Mouse (Mus musculus) hindbrain, postnatal 0 days (tissue): ENCODE measurements around the gene Flrt2. TPM values are rescaled to one million over a fixed set of nuclear protein-coding genes. Genes with fewer than 3 reads are reported as not detected.

Experiments used
- ATAC-seq: fragments of 200-750 bp; cut with Nextera tagmentation; 2 replicates; pipeline ENCODE4 v1.8.0; 2017; ENCODE audit warnings: mild to moderate bottlenecking, moderate TSS enrichment, moderate library complexity
- DNase-seq: peaks from one replicate; pipeline ENCODE4 v3.0.0-alpha.2; 2015; ENCODE audit warnings: low spot score
- H3K27ac ChIP-seq: fragments of 300-500 bp; sonication (generic); 2 replicates; pipeline ENCODE4 v1.5.1; 2014; ENCODE audit warnings: mild to moderate bottlenecking
- H3K27me3 ChIP-seq: fragments of 300-500 bp; sonication (generic); 2 replicates; pipeline ENCODE4 v1.6.1; 2014; ENCODE audit warnings: low read length, mixed read lengths; ENCODE audit not compliant: insufficient read depth
- H3K36me3 ChIP-seq: fragments of 300-500 bp; sonication (generic); 2 replicates; pipeline ENCODE4 v1.6.1; 2014; ENCODE audit warnings: low read length, mixed read lengths; ENCODE audit not compliant: insufficient read depth
- H3K4me1 ChIP-seq: fragments of 300-500 bp; sonication (generic); 2 replicates; pipeline ENCODE4 v1.6.1; 2014; ENCODE audit warnings: antibody characterized with exemption, low read length, mixed read lengths; ENCODE audit not compliant: insufficient read depth
- H3K4me2 ChIP-seq: fragments of 300-500 bp; sonication (generic); 2 replicates; pipeline ENCODE4 v1.6.1; 2014; ENCODE audit warnings: low read depth, mild to moderate bottlenecking, low read length, moderate library complexity, mixed read lengths
- H3K4me3 ChIP-seq: fragments of 300-500 bp; sonication (generic); 2 replicates; pipeline ENCODE4 v1.5.1; 2014; ENCODE audit warnings: low read length
- H3K9ac ChIP-seq: fragments of 300-500 bp; sonication (generic); replicated peaks from 2 replicates; pipeline ENCODE4 v1.6.1; 2014; ENCODE audit warnings: mild to moderate bottlenecking, low read length, moderate library complexity, mixed read lengths
- H3K9me3 ChIP-seq: fragments of 300-500 bp; sonication (generic); 2 replicates; pipeline ENCODE4 v1.6.1; 2016; ENCODE audit warnings: low read length, mixed read lengths
- CTCF ChIP-seq: IDR thresholded peaks from 2 replicates; pipeline ENCODE4 v1.5.1; 2016; ENCODE audit warnings: antibody characterized with exemption, control low read depth, low read depth
- WGBS: fragments of 180-500 bp; shearing (Covaris S2); extraction: QIAGEN DNeasy Blood & Tissue Kit; methylation state at CpG from one replicate; pipeline ENCODE4 v1.1.7; 2014; 5-methylcytosine and 5-hydroxymethylcytosine counted together
- polyA plus RNA-seq: library from polyadenylated mRNA; unstranded; fragments of >200 nt; fragmentation: Nextera tagmentation; extraction: Ambion mirVana; gene quantifications from 2 replicates; pipeline ENCODE4 v1.2.1, GENCODE M21; 2015
- total RNA-seq: library from RNA; depleted of rRNA; stranded (reverse); fragments of >200 nt; gene quantifications from 2 replicates; pipeline ENCODE4 v1.2.3, GENCODE M21; 2014

The Flrt2 gene
- total and polyA plus RNA-seq, 2 experiments from 2014 or later, result 12.5 to 40.9 TPM

GRCm38 (mm10) chr12:95746856-95747579 is 55.0 kb downstream of the Flrt2 start:
- Histone ChIP-seq H3K9ac (no peak overlapping the region), H3K27ac (no peak overlapping the region), H3K4me3 (no peak overlapping the region), H3K4me2 (no peak overlapping the region), H3K9me3 (no peaks in the 10 kb centered on the region), H3K36me3 (no peaks in the 10 kb centered on the region), H3K4me1 (no peaks in the 10 kb centered on the region), H3K27me3 (no peaks in the 10 kb centered on the region)
- ATAC-seq (no peak), DNase-seq (no peak)
- no peak for TF ChIP-seq CTCF
- 57% methylated on average over 10 of the region's 10 CpGs for WGBS

- WGBS, result 89% methylated on average over 2 of the region's 2 CpGs
- no peak for ATAC-seq
- DNase-seq, result no peak
These were observed 56.7 kb downstream of the Flrt2 start for GRCm38 (mm10) chr12:95748760-95749159.

GRCm38 (mm10) chr12:95749248-95749647 is 57.2 kb downstream of the Flrt2 start:
- WGBS, result 82% methylated on average over 2 of the region's 2 CpGs
- H3K4me3 ChIP-seq, result no peak overlapping the region
- no peaks in the 10 kb centered on the region for H3K36me3 ChIP-seq
- ATAC-seq (no peak), DNase-seq (no peak)
- H3K4me2 ChIP-seq, result no peak overlapping the region
- H3K27ac ChIP-seq, result no peak overlapping the region
- no peak overlapping the region for H3K9ac ChIP-seq
- no peaks in the 10 kb centered on the region for H3K4me1 ChIP-seq
- no peak for TF ChIP-seq CTCF
- H3K27me3 ChIP-seq, result no peaks in the 10 kb centered on the region
- no peaks in the 10 kb centered on the region for H3K9me3 ChIP-seq

More at GRCm38 (mm10) chr12:95748760-95749159, 56.7 kb downstream of the Flrt2 start:
- Histone ChIP-seq H3K9me3 (no peaks in the 10 kb centered on the region), H3K4me3 (no peak overlapping the region), H3K27me3 (no peaks in the 10 kb centered on the region), H3K36me3 (no peaks in the 10 kb centered on the region), H3K4me2 (no peak overlapping the region), H3K27ac (no peak overlapping the region), H3K9ac (no peak overlapping the region), H3K4me1 (no peaks in the 10 kb centered on the region)
- TF ChIP-seq CTCF, result no peak

DNA sequence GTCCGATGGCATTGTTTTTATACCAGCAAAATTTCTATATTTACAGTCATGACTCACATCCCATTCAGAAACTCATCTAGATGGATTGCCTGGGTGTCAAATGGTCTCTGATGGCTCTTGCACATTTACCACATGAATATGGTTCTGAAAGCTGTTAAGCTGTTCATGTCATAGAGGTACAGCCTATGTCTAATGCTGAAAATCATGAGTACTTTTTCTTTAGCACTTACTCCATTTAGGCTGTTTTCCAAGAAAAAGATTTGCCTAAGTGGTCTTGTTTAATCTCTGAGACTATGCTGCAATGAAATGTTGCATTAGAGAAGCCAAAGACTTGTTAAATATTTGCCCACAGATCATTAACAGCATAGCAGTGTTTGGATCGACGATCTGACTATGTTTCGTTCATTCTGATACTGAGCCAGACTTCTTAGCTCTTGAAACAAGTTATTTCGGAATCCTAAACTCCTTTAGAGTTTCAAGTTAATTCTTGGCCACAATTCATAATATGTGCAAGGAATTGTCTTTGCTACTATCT is 67.3 kb downstream of the Flrt2 start:
- TF ChIP-seq CTCF, result no peak
- Histone ChIP-seq H3K9ac (no peak overlapping the region), H3K4me1 (no peaks in the 10 kb centered on the region), H3K27ac (no peak overlapping the region), H3K4me3 (no peak overlapping the region), H3K9me3 (no peaks in the 10 kb centered on the region), H3K27me3 (no peaks in the 10 kb centered on the region), H3K4me2 (no peak overlapping the region), H3K36me3 (no peaks in the 10 kb centered on the region)
- WGBS, result 89% methylated on average over 5 of the region's 5 CpGs
- DNase-seq, result no peak
- no peak for ATAC-seq

DNA sequence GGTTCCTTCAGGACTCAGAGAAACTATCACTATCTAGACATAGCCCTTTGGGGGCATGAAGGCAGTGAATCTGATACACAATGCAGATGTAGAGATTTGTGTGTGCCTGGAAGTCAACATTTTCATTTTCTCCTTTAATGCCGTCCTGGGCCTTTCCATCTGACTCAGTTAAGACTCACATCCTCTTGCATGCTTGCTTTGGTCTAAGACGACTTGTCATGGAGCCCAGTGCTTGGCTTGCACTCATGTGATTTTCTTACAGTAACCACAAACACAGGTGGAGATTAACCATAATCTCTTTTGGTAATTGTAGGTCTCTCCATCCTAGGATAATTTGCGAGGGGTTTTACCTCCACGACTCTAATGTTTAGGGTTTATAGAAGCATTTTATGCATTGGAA is 73.2 kb downstream of the Flrt2 start:
- Histone ChIP-seq H3K4me3 (no peak overlapping the region), H3K27me3 (no peaks in the 10 kb centered on the region), H3K27ac (no peak overlapping the region), H3K4me2 (no peak overlapping the region), H3K9me3 (no peaks in the 10 kb centered on the region), H3K36me3 (no peaks in the 10 kb centered on the region), H3K4me1 (no peaks in the 10 kb centered on the region), H3K9ac (no peak overlapping the region)
- WGBS, result 83% methylated on average over 4 of the region's 4 CpGs
- DNase-seq (no peak), ATAC-seq (no peak)
- TF ChIP-seq CTCF, result no peak

- H3K9ac ChIP-seq, result no peak overlapping the region
- no peak overlapping the region for H3K27ac ChIP-seq
- ATAC-seq, result no peak
- no peak for TF ChIP-seq CTCF
- no peaks in the 10 kb centered on the region for H3K36me3 ChIP-seq
- no peaks in the 10 kb centered on the region for H3K4me1 ChIP-seq
- H3K27me3 ChIP-seq, result no peaks in the 10 kb centered on the region
- DNase-seq, result no peak
- no peak overlapping the region for H3K4me2 ChIP-seq
- no peaks in the 10 kb centered on the region for H3K9me3 ChIP-seq
- 63% methylated on average over 2 of the region's 2 CpGs for WGBS
- no peak overlapping the region for H3K4me3 ChIP-seq
These were observed 77.0 kb downstream of the Flrt2 start for GRCm38 (mm10) chr12:95769041-95769440.

GRCm38 (mm10) chr12:95770251-95770650 is 78.2 kb downstream of the Flrt2 start:
- WGBS, result 52% methylated on average over 3 of the region's 3 CpGs
- Histone ChIP-seq H3K9me3 (no peaks in the 10 kb centered on the region), H3K27me3 (no peaks in the 10 kb centered on the region), H3K4me2 (no peak overlapping the region), H3K9ac (no peak overlapping the region), H3K4me3 (no peak overlapping the region), H3K27ac (no peak overlapping the region), H3K36me3 (no peaks in the 10 kb centered on the region), H3K4me1 (no peaks in the 10 kb centered on the region)
- no peak for DNase-seq
- ATAC-seq, result no peak
- no peak for TF ChIP-seq CTCF
